Mouse (Mus musculus): ENCODE measurements around the gene Als2. TPM values are rescaled to one million over a fixed set of nuclear protein-coding genes. Genes with fewer than 3 reads are reported as not detected.

Als2 gene
- 10 to 100 TPM; 14.4 to 15.1 TPM for total RNA-seq (2021)
- long read RNA-seq, experiment 1, full-length matches to known transcripts = 2 of 28 reads
- long read RNA-seq, experiment 1, partial matches to known transcripts = 1 of 28 reads
- long read RNA-seq, experiment 1, other reads (novel, unspliced or antisense) = 25 of 28 reads
- long read RNA-seq, experiment 2, full-length matches to known transcripts = 3 of 34 reads
- long read RNA-seq, experiment 2, partial matches to known transcripts = 5 of 34 reads
- long read RNA-seq, experiment 2, other reads (novel, unspliced or antisense) = 26 of 34 reads

GRCm38 (mm10) chr1:59236856-59237441 lies at the start of gene Als2:
Als2 (minus strand) TSS chr1:59237231.
- DNase-seq = peak; percentile 97

GRCm38 (mm10) chr1:59286316-59286850 lies 49.4 kb upstream of the Als2 start:
- no peak for DNase-seq

GRCm38 (mm10) chr1:59285880-59286279 lies 48.8 kb upstream of the Als2 start:
- no peak for DNase-seq

- no peak for DNase-seq
Observed at GRCm38 (mm10) chr1:59272189-59272588, 35.2 kb upstream of the Als2 start.

- no peak for DNase-seq
Observed at GRCm38 (mm10) chr1:59269951-59270689, 33.1 kb upstream of the Als2 start.

GRCm38 (mm10) chr1:59269466-59269865 lies 32.4 kb upstream of the Als2 start:
- no peak for DNase-seq

GRCm38 (mm10) chr1:59268931-59269330 lies 31.9 kb upstream of the Als2 start:
- no peak for DNase-seq

GRCm38 (mm10) chr1:59257736-59258135 lies 20.7 kb upstream of the Als2 start:
- no peak for DNase-seq

- DNase-seq = no peak
Observed at GRCm38 (mm10) chr1:59256751-59257231, 19.8 kb upstream of the Als2 start, which contains the start of gene Cdk15. Cdk15 (plus strand) TSS chr1:59256906.

GRCm38 (mm10) chr1:59253301-59253909 lies 16.4 kb upstream of the Als2 start:
- no peak for DNase-seq

- no peak for DNase-seq
Observed at GRCm38 (mm10) chr1:59252762-59253161, 15.7 kb upstream of the Als2 start.

GRCm38 (mm10) chr1:59247602-59248001 lies 10.6 kb upstream of the Als2 start:
- DNase-seq = peak; percentile 21

GRCm38 (mm10) chr1:59243770-59244169 lies 6.7 kb upstream of the Als2 start:
- DNase-seq = no peak

GRCm38 (mm10) chr1:59237614-59238211 lies 682 bp upstream of the Als2 start:
- DNase-seq = peak; percentile 45

GRCm38 (mm10) chr1:59229187-59229586 lies 7.8 kb downstream of the Als2 start:
- no peak for DNase-seq

- no peak for DNase-seq
Observed at GRCm38 (mm10) chr1:59228552-59228951, 8.5 kb downstream of the Als2 start.

- DNase-seq = no peak
Observed at GRCm38 (mm10) chr1:59222101-59222825, 14.8 kb downstream of the Als2 start.

- DNase-seq = no peak
Observed at GRCm38 (mm10) chr1:59221591-59221990, 15.4 kb downstream of the Als2 start.

- DNase-seq = no peak
Observed at GRCm38 (mm10) chr1:59220371-59220770, 16.7 kb downstream of the Als2 start.

- no peak for DNase-seq
Observed at GRCm38 (mm10) chr1:59215446-59215845, 21.6 kb downstream of the Als2 start.

GRCm38 (mm10) chr1:59212951-59213350 lies 24.1 kb downstream of the Als2 start:
- no peak for DNase-seq

Data from gastrocnemius, postnatal 25 days (tissue).